Mouse (Mus musculus) cerebellum, adult 9-10 months (tissue): ENCODE data around the gene Ablim1.

Experiments
- DNase-seq: peaks from one replicate; pipeline ENCODE4 v3.0.0; 2022

Gene Ablim1

DNA sequence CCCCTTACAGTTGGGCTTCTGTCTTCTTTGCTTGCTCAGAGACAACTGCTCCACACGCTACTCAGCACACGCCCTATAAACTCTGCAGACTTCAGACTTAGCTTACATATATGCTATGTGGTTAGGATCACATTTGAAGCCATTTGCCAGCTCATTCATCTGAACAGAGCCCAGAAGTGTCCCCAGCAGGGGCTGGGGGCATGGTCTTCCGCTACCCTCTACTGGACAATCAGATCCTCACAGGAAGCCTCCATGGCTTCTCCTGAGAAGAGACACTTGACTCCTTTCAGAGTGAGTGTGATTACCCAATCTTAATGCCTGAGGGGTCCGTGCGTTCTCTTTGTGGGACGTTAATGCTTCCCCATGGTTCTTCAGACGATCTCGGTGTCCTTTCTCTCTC, 59.6 kb downstream of the Ablim1 start:
- no peak for DNase-seq

DNA sequence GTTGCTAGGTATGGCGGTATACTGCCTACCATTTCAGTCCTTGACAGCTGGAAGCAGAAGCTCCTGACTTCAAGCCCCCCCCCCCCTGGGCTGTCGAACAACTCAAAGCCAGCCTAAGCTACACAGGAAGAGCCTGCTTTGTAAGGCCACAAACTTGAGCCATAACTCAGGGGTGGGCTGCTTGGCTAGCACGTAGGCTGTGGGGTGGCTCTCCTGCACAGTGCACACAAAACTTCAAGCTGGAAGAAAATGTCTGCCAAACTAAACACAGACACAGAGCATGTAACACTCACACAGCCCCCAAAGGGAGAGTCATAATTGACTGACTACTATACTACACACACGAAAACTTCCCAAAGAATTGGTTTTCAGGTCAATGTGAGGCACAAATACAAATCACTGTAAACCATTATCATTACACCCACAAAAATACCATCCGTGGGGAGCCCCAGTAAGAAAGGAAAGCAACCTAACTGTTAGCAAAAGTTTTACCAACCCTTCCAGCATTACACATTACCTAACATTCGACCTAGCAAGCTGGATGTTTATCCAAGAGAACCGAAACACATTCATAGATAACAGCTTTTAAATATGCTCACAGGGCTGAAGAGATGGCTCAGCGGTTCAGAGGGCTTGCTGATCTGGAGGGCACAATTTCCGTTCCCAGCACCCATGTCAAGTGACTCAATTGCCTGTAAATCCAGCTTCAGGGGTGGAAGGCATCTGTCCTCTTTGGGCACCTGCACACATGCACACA, 61.8 kb downstream of the Ablim1 start:
- no peak for DNase-seq

DNA sequence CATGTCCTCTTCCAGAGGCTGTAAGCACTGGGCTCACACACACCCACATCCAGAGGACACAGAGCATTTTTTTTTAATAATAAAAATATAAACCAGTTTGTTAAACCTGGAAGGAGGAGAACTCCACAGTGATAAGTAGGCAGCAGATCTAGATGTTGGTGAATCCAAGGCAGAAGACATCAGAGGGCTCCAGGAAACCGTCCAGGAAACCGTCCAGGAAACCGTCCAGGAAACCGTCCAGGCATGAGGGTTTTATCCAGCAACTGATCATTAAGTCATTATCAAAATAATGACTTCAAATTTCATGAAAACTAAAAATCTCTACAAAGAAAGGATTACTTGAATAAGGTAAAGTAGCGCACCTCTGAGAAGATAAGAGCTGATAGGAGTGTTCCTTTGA, 65.9 kb downstream of the Ablim1 start:
- no peak for DNase-seq

DNA sequence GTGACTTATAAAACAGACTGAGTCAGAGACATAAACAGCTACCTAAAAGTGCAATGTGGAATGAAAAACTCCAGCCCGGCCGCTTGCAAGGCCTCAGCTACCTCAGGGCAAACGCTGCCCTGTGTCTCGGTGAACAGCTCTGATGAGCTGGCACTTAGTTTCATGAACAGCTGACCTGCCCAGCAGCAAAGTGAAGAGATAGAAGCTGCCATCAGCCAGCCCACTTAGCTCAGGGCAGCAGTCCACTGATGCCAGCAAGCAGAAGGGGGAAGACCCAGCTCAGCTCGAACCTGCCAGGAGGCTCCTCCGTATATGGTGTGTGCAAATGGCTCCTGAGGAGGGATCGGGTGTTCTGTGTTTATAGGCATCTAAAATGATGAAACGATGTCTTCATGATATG, 67.5 kb downstream of the Ablim1 start:
- DNase-seq, result peak; percentile 83

DNA sequence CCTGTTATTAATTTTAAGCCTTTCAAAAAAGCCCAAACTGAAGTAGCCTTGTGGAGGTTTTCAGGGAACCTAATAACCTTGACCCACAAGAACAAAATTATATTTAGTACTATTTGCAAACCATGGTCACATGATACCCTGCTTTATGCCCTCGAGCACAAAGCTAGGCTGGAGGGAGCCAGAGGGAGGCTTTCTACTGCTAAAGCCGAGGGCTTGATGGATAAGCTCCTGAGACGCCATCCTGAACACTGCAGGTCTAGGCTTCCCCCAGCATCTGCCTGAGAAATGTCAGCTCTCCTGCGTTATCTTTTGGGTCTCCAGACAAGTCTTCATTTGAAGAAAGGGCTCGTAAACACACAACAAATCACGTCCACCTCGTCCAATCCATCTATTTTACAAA, 70.4 kb downstream of the Ablim1 start:
- DNase-seq, result no peak

DNA sequence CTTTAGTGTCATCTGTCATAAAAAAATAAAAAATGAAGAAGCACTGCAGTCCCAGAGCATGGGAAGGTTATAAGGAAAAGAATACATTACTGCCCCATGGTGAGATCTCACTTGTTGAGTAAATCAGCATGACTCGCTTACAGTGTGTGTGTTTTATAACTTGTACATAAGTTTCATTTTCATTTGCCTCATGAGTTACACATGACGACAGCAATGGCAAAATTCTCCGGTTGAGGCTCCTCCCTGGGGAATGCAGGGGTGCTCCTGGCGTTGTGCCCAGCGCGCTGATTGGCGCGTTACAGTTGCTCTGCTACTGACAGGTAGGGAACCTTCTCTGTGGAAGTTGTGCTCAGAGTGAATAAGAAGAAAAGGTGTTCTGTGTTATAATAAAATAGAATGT, 71.1 kb downstream of the Ablim1 start:
- DNase-seq, result peak; percentile 66

DNA sequence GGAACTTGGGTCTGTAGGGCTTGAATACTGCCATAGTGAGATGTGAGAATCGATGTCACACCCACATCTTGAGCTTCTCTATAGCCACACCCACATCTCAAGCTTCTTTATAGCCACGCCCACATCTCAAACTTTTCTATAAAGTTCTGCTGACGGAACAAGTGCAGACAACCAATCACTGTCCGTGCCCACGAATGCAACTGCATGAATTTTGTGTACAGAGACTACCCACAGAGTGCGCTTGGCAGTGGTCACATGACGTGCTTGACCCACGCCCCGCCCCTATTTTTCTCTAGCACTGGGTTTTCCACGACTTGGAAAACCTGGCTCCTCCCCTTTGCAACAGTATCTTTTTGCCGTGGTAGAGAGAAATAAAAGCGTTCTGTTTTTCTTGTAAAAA, 71.5 kb downstream of the Ablim1 start:
- DNase-seq, result peak; percentile 59

DNA sequence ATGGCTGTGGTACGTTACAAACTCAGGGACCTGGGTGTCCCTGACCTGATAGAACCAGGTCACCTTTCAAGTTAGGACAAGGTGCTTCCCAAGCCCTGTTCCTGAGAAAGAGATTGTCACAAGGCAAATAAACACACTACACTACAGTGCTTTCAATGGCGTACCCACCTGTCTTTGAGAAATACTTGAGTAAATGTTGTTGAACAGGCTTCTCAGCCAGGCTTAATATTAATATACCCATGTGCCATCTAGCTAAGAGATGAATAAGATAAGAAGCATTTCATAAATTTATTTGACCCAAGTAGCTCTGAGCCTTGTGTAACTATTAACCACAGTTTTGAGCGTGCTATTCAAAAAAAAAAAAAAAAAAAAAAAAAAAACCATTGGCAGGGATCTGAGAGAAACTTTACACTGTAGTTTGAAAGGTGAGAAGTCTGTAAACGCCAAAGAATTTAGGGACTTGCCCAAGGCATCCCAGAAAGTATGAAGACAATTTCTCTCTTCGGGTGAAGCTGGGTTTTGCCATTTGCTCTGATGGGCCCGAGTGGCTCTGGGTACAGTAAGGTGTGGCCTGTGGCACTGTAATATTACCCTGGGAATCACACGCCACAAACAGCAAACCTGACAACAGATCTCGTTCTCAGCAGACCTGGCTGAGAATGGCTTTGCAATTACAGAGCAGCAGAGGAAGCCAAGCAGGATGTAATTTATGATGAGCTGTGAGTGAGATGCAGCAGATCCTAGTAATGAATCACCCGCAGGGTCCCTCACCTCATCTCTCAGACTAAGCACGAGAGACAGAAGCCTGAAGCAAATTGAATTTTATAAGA, 73.1 kb downstream of the Ablim1 start:
- peak; percentile 75 for DNase-seq

DNA sequence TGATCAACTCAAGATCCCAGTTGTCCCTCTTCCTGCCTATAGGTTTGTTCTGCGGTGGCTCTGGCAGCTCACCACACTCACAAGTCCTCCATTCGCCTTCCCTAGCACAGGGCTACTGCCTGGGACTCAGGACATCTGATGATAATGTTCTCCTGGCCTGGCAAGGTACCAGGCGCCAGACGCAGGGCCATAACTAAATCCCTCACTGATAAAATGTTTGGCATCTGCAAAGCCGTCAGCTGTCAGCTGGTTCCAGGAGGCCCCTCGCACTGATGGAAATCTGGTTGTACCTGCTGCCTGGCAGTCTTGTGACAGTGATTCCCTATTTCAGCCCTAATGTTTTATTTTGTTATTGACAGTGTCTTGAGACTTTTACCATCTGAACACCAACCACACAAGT, 74.5 kb downstream of the Ablim1 start:
- DNase-seq, result peak; percentile 68

DNA sequence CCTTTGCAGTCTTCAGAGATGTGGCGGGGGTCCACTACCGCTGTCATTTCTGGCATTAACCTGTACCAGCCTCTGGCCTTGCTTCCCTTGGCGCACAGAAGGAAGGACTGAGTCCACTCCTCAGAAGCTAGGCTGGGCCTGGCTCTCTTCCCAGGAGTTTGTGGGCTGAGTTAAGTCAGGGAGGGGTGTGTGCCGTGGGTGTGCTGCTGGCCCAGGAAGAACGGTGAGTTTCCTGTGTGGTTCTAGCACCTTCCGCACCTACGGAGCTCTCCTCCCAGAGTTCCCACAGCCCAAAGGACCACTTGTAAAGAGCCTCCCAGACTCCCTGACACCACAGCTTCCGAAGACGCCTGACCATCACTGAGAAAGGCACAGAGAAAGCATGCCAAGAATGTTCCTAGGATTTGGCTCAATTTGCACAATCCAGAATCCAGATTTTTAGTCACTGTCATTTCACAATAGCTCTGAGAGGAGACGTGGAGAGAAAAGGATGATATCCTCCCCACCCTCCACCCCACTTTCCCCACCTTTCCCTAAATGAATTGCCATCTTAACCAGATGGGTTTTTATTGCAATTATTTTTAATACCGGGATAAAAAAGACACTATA, 75.4 kb downstream of the Ablim1 start:
- DNase-seq, result peak; percentile 89

DNA sequence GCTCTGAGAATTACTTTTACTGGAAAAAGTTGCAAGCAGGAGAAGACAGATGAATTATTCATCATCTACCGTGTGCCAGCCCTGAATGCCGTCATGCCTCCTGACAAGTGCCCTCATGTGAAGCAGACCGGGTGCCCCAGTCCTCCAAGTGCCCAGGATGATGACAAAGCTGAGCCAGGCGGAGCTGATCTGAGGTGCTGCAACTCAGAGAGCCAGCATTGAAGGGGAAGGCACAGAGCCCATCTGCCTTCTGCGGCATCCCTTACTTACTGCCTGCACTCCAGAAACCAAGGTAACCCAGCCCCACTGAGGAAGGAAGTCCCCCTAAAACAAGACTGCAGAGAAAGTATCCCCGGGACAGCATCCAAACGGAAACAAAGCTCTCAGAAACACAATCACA, 76.3 kb downstream of the Ablim1 start:
- peak; percentile 87 for DNase-seq

DNA sequence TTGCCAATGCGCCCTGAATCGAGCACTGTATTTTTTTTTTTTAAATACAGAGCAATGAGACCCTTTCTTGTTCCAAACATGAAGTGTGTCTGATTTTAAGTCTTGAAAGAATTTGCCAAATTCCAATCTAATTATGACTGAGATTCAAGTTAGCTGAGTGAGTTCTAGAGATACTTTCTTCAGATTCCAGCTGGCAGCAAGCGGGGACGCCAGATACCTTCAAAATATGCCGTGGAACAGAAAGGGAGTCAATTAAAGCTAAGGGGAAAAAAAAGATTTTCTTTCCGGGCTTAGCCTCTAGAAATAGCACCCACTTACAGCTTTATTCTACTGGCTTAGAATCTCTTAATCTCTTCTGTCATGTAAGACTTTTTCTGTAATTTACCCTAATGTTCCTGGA, 77.2 kb downstream of the Ablim1 start:
- no peak for DNase-seq

DNA sequence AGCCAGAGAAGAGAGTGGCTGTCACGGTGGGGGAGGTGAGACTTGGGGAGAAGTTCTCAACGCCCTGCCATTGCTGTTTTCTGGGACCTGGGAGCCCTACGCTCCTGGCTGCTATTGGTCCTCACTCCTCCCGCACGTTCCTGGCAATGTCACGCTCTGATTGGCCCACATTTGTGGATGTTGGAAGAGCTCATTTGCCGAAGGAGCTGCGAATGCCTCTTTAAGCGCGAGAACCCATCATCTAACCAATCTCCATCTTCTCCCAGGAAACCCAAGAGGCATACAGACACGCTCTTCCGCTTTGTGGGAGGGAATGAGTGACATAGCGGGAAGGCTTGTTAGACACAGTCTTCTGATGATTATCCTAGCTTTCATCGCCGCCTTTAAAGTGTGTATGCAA, 78.1 kb downstream of the Ablim1 start:
- peak; percentile 81 for DNase-seq

DNA sequence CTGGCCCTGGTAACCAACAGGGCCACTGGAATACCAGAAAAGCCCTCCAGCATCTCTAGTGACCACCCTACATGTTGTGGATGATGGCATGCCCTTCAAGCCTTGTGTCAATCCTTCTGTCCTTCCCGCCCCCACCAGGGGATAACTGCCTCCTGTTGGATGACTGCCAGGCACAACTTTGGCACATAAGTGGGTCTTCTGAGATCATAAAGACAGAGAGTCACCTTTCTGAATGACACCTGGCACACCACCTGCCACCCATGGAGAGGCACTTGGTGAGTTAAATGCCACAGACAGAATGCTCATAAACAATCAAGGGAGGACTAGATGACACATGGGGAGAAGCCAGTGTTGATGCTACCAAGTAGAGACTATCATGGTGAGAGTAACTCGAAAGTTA, 78.8 kb downstream of the Ablim1 start:
- peak; percentile 86 for DNase-seq

DNA sequence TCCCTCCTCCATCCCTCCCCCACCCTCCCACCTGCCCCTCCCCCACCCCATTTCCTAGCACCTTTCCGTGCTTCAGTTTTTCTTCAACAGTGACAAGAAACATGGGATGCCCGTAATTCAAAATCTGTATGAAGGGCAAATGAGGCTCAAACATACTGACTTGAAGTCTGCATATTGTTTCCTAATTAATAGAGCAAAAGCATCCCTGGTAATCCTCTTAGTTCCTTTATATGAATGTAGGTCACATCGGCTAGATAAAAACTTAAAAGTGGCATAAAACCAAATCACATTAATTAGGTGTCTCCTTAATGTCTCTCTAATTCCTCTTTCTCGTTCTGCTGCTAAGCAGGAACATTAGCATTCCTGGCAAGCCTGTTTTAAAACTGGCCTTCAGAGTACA, 83.7 kb downstream of the Ablim1 start:
- no peak for DNase-seq

DNA sequence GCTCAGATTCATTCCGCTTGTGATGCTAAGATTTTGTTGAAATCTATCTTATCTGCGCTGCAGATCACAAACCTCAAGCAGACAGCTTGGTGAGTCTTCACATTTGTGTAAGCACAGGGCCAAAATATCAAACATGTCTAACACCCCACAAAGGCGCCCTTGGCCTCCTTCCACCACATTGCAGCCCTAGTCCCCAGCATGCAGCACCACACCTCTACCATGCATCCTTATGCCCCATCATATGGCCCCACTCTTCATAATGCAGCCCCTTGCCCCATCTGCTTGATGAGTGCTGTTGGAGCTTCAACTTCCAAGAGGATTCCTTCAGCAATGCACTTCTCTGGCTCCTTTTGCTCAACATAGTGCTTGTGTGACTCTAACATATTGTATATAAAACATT, 85.6 kb downstream of the Ablim1 start:
- DNase-seq, result no peak

DNA sequence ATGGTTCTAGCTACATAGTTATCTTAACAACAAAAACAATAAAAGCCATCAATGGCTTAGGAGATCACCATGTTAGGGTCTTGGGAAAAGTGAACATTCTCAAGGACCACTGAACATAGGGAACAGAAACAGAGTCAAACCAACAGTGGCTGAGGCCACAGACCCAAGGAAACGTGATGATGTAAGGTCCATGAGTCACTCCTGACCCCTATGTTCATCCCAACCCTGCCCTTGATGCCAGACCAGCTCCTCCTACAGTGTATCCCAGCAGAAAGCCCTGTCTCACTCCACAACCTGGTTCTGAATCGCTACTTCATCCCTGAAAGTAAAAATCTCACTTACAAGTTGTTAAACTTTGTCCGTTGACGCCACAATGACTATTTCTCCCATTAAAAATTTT, 86.1 kb downstream of the Ablim1 start:
- no peak for DNase-seq

DNA sequence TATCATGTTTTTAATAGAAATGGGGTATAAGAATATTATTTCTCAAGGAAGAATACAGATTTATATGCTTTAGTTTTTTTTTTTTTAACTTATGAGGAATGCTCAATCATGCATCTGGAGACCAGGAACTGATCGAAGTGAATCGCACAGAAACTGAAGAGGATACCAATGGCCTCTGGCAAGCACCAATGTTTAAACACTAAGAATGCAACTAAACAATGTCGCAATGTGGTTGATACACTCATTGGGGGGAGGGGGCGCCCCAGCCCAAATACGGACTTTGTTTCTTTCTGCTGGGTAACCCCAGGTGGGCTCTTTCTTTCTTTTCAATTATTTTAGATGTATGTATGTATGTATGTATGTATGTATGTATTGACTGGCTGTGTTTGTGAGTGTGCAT, 90.3 kb downstream of the Ablim1 start:
- DNase-seq, result no peak

DNA sequence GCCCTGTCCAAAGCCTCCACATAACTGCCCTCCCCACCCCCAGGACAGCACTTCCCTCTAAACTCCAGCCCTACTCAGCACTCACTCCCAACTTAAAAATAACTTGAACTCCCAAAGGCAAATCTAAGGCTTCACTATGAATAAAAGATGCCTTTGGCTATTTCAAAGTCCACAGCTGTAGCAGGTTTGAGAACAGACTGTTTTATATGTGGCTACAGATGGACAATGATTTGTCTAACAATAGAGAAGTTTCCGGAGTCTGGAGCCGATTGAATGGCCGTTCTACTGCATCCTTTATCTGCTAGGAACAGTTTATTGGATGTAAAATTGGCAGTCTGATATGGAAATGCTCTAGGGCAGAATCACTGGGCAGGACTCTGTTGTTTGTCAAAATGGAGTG, 91.0 kb downstream of the Ablim1 start:
- no peak for DNase-seq

DNA sequence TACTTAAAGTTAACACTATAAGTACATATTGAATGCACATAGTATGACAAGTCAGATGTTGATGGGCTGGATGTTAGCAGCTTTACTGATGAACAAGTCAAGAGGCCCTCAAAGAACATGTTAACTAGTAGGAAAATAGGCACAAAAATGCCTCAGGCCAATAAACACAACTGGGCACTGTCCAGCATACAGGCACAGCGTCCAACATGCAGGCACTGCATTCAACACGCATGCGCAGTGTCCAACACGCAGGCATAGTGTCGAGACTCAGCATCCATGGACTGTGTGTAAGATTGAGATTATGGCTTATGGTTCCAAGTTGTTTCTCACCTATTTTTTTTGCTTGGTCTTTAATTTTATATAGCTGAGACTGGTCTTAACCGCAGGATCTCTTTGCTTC, 92.1 kb downstream of the Ablim1 start:
- DNase-seq, result no peak

DNA sequence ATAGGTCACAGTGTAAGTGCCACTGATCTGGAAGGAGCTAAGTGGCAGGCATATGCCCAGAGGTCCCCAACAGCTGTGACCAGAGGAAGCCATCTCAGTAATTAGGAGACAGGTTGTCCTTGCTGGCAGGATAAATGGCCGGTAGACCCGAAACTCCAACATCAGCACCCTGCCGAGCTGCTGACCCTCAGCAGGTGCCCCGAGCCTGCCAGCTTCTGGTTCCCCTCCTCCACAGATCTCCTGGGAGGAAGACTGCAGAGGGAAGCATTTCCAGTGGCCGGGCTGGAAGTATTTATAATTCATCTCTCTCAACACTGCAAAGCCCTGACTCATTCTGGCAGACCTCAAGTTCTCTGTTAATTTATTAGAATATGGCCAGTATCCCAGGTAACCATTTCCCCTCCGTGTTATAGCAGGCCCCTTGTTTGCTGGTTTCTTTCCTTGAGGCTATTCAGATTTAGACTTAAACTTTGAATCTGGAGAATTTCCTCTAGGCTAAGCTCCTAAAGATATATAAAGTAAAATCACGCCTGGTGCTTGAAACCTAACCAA, 93.0 kb downstream of the Ablim1 start:
- DNase-seq, result no peak

DNA sequence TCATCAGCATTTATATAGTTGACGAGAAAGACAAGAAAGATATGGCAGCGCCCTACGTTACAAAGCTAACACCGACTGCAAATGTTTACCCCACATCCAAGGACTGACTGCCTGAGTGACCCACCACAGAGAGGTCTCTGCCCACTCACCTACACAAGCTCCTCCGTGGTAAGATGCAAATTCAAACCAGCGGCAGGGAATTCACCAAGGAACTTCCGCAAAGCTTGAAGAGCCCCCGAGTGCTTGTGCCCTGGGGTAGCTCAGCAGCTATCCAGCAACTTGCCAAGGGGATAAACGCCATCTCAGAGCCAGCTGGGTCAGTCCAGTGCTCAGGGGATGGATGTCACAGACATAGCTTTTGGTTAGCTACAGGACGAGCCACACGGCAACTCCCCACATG, 95.0 kb downstream of the Ablim1 start:
- no peak for DNase-seq

DNA sequence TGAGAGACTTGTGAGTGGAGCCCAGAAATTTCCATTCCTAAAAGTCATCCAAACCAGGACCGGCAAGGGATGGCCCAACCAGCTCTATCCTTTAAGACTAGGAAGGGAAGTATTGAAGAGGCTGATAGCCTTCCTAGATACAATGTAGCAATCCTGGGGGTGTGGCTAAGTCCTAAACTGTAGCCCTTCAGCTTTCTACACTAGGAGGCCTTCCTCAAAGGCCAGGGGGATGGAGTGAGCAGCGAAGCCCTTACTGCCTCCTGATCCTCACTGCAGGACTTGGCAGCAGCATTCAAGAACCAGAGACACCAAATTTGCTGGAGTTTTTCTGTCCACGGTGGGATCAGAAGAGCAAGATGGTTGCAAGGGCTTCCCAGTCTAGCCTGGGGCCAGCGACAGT, 97.6 kb downstream of the Ablim1 start:
- DNase-seq, result no peak

DNA sequence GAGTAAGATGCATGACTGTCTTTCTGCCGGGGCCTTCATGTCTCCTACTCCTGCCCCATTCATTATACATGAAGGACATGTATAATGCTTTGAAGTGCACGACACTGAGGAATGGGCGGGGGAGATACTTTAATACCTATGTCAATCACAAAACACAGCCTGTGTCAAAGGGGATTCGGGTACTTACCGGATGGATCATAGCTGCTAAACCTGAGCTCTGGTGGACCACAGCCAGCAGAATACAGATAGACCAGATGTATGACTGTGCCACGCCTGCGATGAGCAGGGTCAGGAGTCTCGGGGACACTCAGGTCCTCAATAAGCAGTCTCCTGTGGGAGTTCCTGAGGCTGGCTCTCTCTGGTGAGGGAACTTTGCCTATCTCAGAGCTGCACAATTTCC, 99.2 kb downstream of the Ablim1 start:
- no peak for DNase-seq
